Mouse (Mus musculus) granulocyte monocyte progenitor cell, adult 5-6 weeks (primary cell): ENCODE results near the gene Nudt14. TPM values are rescaled to one million over a fixed set of nuclear protein-coding genes. Genes with fewer than 3 reads are reported as not detected.
A peak's percentile ranks its signal among the peaks of the same experiment; 100 is the strongest.

Experiments used
- ATAC-seq: replicated peaks from 2 replicates; pipeline ENCODE4 v1.8.0; 2016; ENCODE audit warnings: mild to moderate bottlenecking, moderate TSS enrichment, inconsistent platforms; ENCODE audit not compliant: poor library complexity, severe bottlenecking
- total RNA-seq, 2 experiments: library from RNA; stranded (forward) in 1 of 2; stranded (reverse) in 1 of 2; fragments of 200-712, 200-1000 nt in 1 of 2; fragments of >200 nt in 1 of 2; fragmentation: Nextera tagmentation in 1 of 2; gene quantifications; 2 replicates each; pipeline ENCODE4 v1.2.3; 2014 to 2017

Gene Nudt14
- total RNA-seq, 2 experiments from 2014 or later: 15.9 to 25.4 TPM

DNA sequence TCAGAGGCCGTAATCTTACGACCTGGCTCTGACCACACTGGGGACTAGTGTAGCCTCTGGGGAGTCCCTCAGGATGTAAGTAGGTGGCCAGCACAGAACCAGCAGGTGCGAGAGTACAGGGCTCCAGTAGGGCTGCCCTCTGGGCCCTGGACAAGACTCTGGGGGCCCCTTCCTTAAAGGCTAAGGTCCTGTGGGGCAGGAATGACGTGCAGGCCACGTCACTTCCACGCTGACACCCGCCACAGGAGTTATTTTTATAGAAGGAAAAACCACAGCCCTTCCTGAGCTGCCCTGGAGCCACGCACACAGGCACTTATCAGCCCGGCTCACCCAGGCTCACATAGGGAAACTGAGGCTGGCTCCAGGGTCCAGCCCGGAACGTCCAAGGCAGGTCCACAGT, 24.4 kb downstream of the Nudt14 start:
- ATAC-seq: peak; percentile 60

- ATAC-seq: no peak
Observed at GRCm38 (mm10) chr12:112916698-112917400, 25.1 kb downstream of the Nudt14 start.

- ATAC-seq: no peak
Observed at GRCm38 (mm10) chr12:112915587-112915986, 26.3 kb downstream of the Nudt14 start.

DNA sequence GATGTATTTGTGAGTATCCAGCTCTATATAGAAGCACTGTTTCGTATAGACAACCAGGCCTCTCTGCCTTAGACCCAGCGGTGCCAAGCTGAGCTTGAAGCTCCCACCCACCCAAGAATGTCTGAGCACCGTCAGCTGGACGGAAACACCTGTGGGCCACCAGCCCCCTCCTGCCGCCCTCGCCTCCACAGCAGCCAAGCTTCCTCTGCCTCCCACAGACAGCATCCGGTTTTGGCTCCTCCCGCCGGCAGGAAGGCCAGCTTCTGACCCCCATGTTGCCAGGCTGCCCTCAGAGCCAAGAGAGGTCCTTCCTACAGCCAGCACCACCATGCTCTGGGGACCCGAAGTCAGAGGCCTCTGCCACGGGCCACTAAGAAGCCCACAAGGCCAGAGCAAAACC, 27.4 kb downstream of the Nudt14 start:
- no peak for ATAC-seq

- no peak for ATAC-seq
Observed at GRCm38 (mm10) chr12:112912951-112913745, 28.8 kb downstream of the Nudt14 start.

DNA sequence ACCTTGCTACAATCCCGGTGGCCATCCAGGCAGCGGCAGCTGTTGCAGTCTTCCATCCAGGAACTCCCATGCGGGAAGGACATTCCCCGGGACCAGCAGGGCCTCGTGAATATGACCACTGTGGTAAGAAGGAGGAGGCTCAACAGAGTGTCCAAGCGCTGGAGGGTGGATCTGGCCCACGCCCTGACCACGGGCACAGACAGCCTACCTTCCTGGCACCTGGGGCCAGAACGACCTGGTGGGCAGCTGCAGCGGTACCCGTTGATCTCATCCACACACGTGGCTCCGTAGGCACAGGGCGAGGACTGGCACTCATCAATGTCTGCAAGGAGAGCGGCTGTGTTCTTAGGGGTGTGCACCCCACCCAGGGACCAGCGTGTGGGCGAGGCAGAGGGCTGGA, 30.2 kb downstream of the Nudt14 start:
- ATAC-seq: no peak

- ATAC-seq: no peak
Observed at GRCm38 (mm10) chr12:112908991-112909390, 32.9 kb downstream of the Nudt14 start.

DNA sequence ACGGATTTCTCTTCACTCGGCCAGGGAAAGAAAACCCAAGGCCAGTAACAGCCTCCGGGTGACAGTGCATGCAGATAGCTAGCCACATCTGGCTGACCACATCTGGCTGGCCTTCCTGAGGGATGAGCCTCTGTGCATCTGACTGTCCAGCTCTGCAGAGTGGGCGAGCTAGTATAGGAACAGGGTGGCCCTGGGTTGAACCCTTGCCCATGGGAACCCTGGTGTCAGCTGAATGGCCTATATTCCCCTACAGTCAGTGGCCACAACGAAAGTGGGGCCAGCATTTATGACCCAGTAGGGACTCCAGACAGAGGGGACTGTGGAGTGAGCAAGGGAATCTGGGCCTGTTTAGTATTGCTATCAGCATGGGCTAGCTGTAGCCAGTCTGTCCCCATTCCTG, 36.9 kb downstream of the Nudt14 start:
- ATAC-seq: no peak

- ATAC-seq: no peak
Observed at GRCm38 (mm10) chr12:112903941-112904340, 38.0 kb downstream of the Nudt14 start.

- ATAC-seq: no peak
Observed at GRCm38 (mm10) chr12:112900641-112901040, 41.3 kb downstream of the Nudt14 start.

GRCm38 (mm10) chr12:112898960-112899359, 43.0 kb downstream of the Nudt14 start:
- no peak for ATAC-seq

DNA sequence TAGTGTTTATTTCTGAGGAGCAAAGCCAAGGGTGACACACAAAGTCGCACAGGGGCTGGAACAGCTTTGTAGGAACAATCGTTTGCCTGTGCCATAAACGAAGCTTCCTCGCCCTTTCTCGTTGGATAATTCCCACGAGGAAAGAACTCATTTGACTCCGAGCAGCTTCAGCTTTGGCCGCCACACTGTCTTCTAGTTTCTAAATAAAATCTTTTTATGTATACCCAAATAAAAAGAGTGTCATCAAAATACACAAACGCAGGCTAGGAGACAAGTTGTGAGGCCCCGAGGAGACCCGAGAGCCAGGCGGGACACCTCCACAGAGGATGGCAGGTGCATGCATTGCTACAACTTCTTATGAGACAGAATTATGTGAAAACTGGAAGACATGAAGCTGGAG, 43.6 kb downstream of the Nudt14 start:
- ATAC-seq: no peak

DNA sequence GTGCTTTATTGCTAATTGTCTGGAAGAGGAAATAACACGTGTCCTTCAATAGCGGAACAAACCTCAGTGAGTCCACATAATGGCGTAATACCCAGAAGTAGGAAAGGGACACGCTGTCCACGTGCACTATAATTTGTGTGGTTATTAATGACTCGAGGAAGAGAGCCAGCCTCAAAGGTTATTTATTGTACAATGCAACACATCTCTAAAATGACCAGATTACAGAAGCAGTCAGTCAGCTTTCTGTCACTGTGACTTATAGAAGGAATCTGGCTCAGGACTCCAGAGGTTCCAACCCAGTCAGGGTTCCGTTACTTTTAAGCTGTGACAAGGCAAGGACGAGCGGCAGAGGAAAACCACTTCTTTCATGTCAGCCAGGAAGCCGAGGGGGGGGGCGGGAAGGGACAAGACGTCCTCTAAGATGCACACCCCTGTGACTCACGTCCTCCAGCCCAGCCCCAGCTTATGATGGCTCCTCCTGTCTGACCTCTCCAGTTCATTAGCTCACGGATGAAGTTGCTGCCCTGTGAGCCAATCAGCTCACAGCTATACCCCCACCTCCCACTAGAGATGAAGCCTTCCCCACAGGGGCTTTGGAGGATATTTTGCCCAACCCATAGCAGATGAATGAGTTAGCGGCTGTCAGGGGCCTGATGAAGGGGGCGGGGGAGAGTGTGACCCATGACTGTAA, 44.3 kb downstream of the Nudt14 start:
- peak; percentile 70 for ATAC-seq

DNA sequence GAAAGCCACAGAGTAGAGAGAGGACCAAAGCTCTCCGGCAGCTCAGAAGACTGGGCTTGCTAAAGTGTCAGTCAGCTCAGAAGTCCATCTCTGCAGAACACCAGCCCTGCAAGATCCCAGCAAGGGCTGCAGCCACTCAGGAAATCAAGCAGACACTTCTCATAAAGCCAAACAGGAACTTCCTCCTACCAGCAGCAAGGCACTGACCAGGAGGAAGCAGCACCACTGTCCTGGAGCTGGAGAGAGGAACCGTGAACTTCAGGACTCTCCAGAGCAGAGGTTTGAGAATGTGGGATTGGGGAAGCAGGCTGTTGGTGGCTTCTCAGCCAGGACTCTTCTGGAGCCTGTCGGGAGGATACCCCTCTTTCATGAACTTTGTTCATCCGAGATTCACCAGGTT, 47.0 kb downstream of the Nudt14 start:
- ATAC-seq: peak; percentile 73

DNA sequence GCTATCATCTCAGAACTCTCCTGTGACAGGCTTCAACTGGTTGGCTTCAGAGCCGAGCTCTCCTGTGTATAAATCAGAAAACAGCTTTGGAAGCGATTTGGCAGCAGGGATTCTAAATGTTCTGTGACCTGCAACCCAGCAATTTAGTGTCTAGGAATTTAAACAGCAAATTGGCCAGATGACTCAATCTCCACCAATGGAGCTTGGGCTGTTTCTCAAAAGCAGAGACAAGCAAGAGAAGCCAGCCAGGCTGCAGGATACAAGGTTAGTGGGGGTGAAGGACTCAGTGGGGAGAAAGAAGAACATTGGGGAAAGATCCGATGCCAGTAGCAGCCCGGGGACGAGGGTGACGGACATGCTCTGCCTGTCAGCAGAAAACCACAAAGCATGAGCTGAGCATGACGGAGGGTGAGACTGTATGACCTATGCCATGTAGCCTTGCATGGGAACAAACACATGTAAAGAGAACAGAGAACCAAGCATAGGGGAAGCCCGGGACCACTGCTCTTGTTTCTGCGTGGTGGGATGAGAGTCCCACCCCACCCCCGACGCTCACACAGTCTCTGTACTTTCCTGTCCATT, 47.5 kb downstream of the Nudt14 start:
- ATAC-seq: peak; percentile 24

GRCm38 (mm10) chr12:112885465-112885864, 56.5 kb downstream of the Nudt14 start:
- ATAC-seq: no peak

Other genes starting within 250 kb of the Nudt14 start
- 1.6 and 9.2 TPM in 2 replicates for gene Cep170b, start 221.7 kb downstream of the Nudt14 start, total RNA-seq (2014; fragmentation: Nextera tagmentation)
- gene Cep170b, start 221.7 kb downstream of the Nudt14 start, total RNA-seq (2017): 0.56 and 1.2 TPM in 2 replicates
- gene Pld4, start 181.5 kb downstream of the Nudt14 start, total RNA-seq (2014; fragmentation: Nextera tagmentation): 39.4 and 92.1 TPM in 2 replicates
- gene Pld4, start 181.5 kb downstream of the Nudt14 start, total RNA-seq (2017): 21.1 and 25.4 TPM in 2 replicates
- not detected in 2 replicates for gene Ahnak2, start 139.5 kb downstream of the Nudt14 start, total RNA-seq (2014; fragmentation: Nextera tagmentation)
- gene Ahnak2, start 139.5 kb downstream of the Nudt14 start, total RNA-seq (2017): not detected in 2 replicates
- 1.7 and 2.4 TPM in 2 replicates for gene Clba1, start 133.2 kb downstream of the Nudt14 start, total RNA-seq (2014; fragmentation: Nextera tagmentation)
- gene Clba1, start 133.2 kb downstream of the Nudt14 start, total RNA-seq (2017): 0.30 and 1.2 TPM in 2 replicates
- 65.6 and 66.5 TPM in 2 replicates for gene Cdca4, start 112.7 kb downstream of the Nudt14 start, total RNA-seq (2014; fragmentation: Nextera tagmentation)
- gene Cdca4, start 112.7 kb downstream of the Nudt14 start, total RNA-seq (2017): 61.9 and 64.3 TPM in 2 replicates
- gene Gpr132, start 73.9 kb downstream of the Nudt14 start, total RNA-seq (2014; fragmentation: Nextera tagmentation): 10.4 and 20.5 TPM in 2 replicates
- gene Gpr132, start 73.9 kb downstream of the Nudt14 start, total RNA-seq (2017): 5.8 and 6.2 TPM in 2 replicates
- 0.95 and 1.0 TPM in 2 replicates for gene Jag2, start 12.3 kb downstream of the Nudt14 start, total RNA-seq (2014; fragmentation: Nextera tagmentation)
- gene Jag2, start 12.3 kb downstream of the Nudt14 start, total RNA-seq (2017): 0.22 and 1.4 TPM in 2 replicates
- 2.4 and 10.5 TPM in 2 replicates for gene Btbd6, start 34.4 kb upstream of the Nudt14 start, total RNA-seq (2014; fragmentation: Nextera tagmentation)
- 3.3 and 6.8 TPM in 2 replicates for gene Btbd6, start 34.4 kb upstream of the Nudt14 start, total RNA-seq (2017)
- 38.7 and 42.6 TPM in 2 replicates for gene Brf1, start 58.6 kb upstream of the Nudt14 start, total RNA-seq (2014; fragmentation: Nextera tagmentation)
- 28.1 and 41.3 TPM in 2 replicates for gene Brf1, start 58.6 kb upstream of the Nudt14 start, total RNA-seq (2017)
- 23.7 and 28.5 TPM in 2 replicates for gene Pacs2, start 72.4 kb upstream of the Nudt14 start, total RNA-seq (2014; fragmentation: Nextera tagmentation)
- gene Pacs2, start 72.4 kb upstream of the Nudt14 start, total RNA-seq (2017): 6.9 and 8.8 TPM in 2 replicates
- gene Tex22, start 132.4 kb upstream of the Nudt14 start, total RNA-seq (2014; fragmentation: Nextera tagmentation): not detected in 2 replicates
- gene Tex22, start 132.4 kb upstream of the Nudt14 start, total RNA-seq (2017): not detected in 2 replicates
- 73.6 and 85.1 TPM in 2 replicates for gene Mta1, start 156.2 kb upstream of the Nudt14 start, total RNA-seq (2014; fragmentation: Nextera tagmentation)
- 21.0 and 27.6 TPM in 2 replicates for gene Mta1, start 156.2 kb upstream of the Nudt14 start, total RNA-seq (2017)
- gene Crip2, start 198.1 kb upstream of the Nudt14 start, total RNA-seq (2014; fragmentation: Nextera tagmentation): not detected in 2 replicates
- 0.46 TPM in 1 of 2 replicates, not detected in the other for gene Crip2, start 198.1 kb upstream of the Nudt14 start, total RNA-seq (2017)
- 161 and 242 TPM in 2 replicates for gene Crip1, start 204.2 kb upstream of the Nudt14 start, total RNA-seq (2014; fragmentation: Nextera tagmentation)
- 84.6 and 103 TPM in 2 replicates for gene Crip1, start 204.2 kb upstream of the Nudt14 start, total RNA-seq (2017)
- gene Tedc1, start 214.3 kb upstream of the Nudt14 start, total RNA-seq (2014; fragmentation: Nextera tagmentation): 6.5 and 11.1 TPM in 2 replicates
- gene Tedc1, start 214.3 kb upstream of the Nudt14 start, total RNA-seq (2017): 6.1 and 22.6 TPM in 2 replicates
- gene Tmem121, start 243.8 kb upstream of the Nudt14 start, total RNA-seq (2014; fragmentation: Nextera tagmentation): 0.17 TPM in 1 of 2 replicates, not detected in the other
- gene Tmem121, start 243.8 kb upstream of the Nudt14 start, total RNA-seq (2017): not detected in 2 replicates